Mouse (Mus musculus) heart, adult 10 weeks (tissue): ENCODE measurements around the gene Snx10. TPM values are rescaled to one million over a fixed set of nuclear protein-coding genes. Genes with fewer than 3 reads are reported as not detected.

Experiments
- polyA plus RNA-seq: library from polyadenylated mRNA; stranded (reverse); fragments of 350-450 nt; fragmentation: Illumina TruSeq; extraction: RNeasy Lipid Tissue Mini Kit (QIAGEN cat#74804); gene quantifications from one replicate; pipeline ENCODE4 v1.2.3, GENCODE M21; 2014; ENCODE audit warnings: low read depth, low replicate concordance

The Snx10 gene
- polyA plus RNA-seq, result 13.0 TPM

DNA sequence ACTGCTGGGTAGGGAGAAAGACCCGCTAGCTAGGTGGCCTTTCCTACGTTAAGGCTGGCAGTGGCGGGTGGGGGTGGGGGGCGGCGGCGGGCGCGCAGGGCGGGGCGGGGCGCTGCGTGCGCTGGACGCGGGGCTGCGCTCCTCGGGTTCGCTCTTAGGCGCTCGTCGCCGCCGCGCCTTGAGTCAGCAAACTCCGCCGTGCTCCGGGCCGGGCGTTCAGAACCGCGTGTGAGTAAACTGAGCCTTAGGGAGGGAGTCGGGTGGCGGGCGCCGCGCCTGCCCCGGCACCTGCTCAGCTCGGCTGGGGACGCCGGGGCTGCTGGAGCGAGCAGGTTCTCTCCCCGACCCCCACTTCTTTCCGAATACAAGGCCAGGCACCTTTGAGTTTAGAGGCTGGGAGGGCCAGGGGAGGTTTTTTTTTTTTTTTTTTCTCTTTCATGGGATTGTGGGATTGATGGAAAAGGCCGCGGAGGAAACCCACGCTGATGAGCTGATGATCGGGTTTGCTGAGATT, at the start of gene Snx10:
Snx10 (plus strand) TSS at position 95 of the 514 bp plus-strand sequence.

Other genes starting within 250 kb of the Snx10 start
- 0.34 TPM for gene Nfe2l3, start 91.2 kb upstream of the Snx10 start, polyA plus RNA-seq
- 840 TPM for gene Hnrnpa2b1, start 54.0 kb upstream of the Snx10 start, polyA plus RNA-seq
- 75.9 TPM for gene Cbx3, start 53.5 kb upstream of the Snx10 start, polyA plus RNA-seq